Mouse (Mus musculus) ES-E14 (cell line): Measurements from ENCODE around the gene Kif1b.

Experiments used
- CHD2 ChIP-seq: IDR thresholded peaks from 2 replicates; pipeline ENCODE4 v1.6.1; 2014; ENCODE audit warnings: mild to moderate bottlenecking, low read depth, low read length, inconsistent platforms
- HCFC1 ChIP-seq: IDR thresholded peaks from 2 replicates; pipeline ENCODE4 v1.6.1; 2012; ENCODE audit warnings: low read length, inconsistent platforms, borderline replicate concordance; ENCODE audit not compliant: insufficient read depth
- MAFK ChIP-seq: IDR thresholded peaks from 2 replicates; pipeline ENCODE4 v1.6.1; 2014; ENCODE audit warnings: mild to moderate bottlenecking, low read depth, low read length, inconsistent platforms; ENCODE audit not compliant: insufficient read depth
- ZC3H11A ChIP-seq: IDR thresholded peaks from 2 replicates; pipeline ENCODE4 v1.6.1; 2012; ENCODE audit warnings: low read depth, mild to moderate bottlenecking, inconsistent platforms, low read length, borderline replicate concordance
- ZNF384 ChIP-seq: IDR thresholded peaks from 2 replicates; pipeline ENCODE4 v1.6.1; 2012; ENCODE audit warnings: low read depth, low read length, inconsistent platforms

- TF ChIP-seq ZC3H11A (no peak), CHD2 (no peak), ZNF384 (no peak), MAFK (no peak), HCFC1 (no peak)
These were observed 59.7 kb downstream of the Kif1b start for GRCm38 (mm10) chr4:149247772-149248171.
